Mouse (Mus musculus) myocyte (in vitro differentiated cells): Measurements from ENCODE around the gene Ly6g5b. TPM values are rescaled to one million over a fixed set of nuclear protein-coding genes. Genes with fewer than 3 reads are reported as not detected.

ENCODE experiments used
- H3K27me3 ChIP-seq: one replicate; pipeline ENCODE4 v1.6.1; 2011; ENCODE audit not compliant: control insufficient read depth, insufficient read depth, insufficient read length
- H3K36me3 ChIP-seq: one replicate; pipeline ENCODE4 v1.6.1; 2011; ENCODE audit not compliant: control insufficient read depth, insufficient read depth
- H3K4me2 ChIP-seq: one replicate; pipeline ENCODE4 v1.6.1; 2011; ENCODE audit warnings: low read depth, control low read depth
- H3K4me3 ChIP-seq: one replicate; pipeline ENCODE4 v1.5.1; 2011; ENCODE audit warnings: mild to moderate bottlenecking, control low read depth, moderate library complexity
- H3K79me2 ChIP-seq: one replicate; pipeline ENCODE4 v1.6.1; 2011; ENCODE audit not compliant: control insufficient read depth, insufficient read depth
- H3ac ChIP-seq: one replicate; pipeline ENCODE4 v1.6.1; 2011; ENCODE audit not compliant: control insufficient read depth, insufficient read length
- CEBPB ChIP-seq: IDR thresholded peaks from 2 replicates; pipeline ENCODE4 v1.6.1; 2011; ENCODE audit warnings: mild to moderate bottlenecking, moderate library complexity; ENCODE audit not compliant: poor library complexity, insufficient read depth, severe bottlenecking
- E2F4 ChIP-seq: IDR thresholded peaks from one replicate; pipeline ENCODE4 v1.6.1; 2011; ENCODE audit warnings: mild to moderate bottlenecking, control low read depth, moderate library complexity; ENCODE audit not compliant: insufficient read depth
- MAX ChIP-seq: IDR thresholded peaks from one replicate; pipeline ENCODE4 v1.6.1; 2011; ENCODE audit warnings: low read depth, mild to moderate bottlenecking, control low read depth
- MYOD1 ChIP-seq, 3 experiments: IDR thresholded peaks; one replicate each; pipeline ENCODE4 v1.6.1; 2011; ENCODE audit warnings: control low read depth in 2 of 3, low read depth in 2 of 3, mild to moderate bottlenecking in 2 of 3, moderate library complexity in 1 of 3; ENCODE audit not compliant: insufficient read length in 2 of 3, control insufficient read depth in 1 of 3
- MYOG ChIP-seq, 3 experiments: IDR thresholded peaks; one replicate each; pipeline ENCODE4 v1.6.1; 2011; ENCODE audit warnings: control low read depth in 2 of 3, low read depth in 2 of 3, mild to moderate bottlenecking in 2 of 3; ENCODE audit not compliant: insufficient read length in 2 of 3, control insufficient read depth in 1 of 3, insufficient read depth in 1 of 3
- POLR2A ChIP-seq: IDR thresholded peaks from one replicate; pipeline ENCODE4 v1.6.1; 2011; ENCODE audit warnings: low read depth, mild to moderate bottlenecking, control low read depth, moderate library complexity; ENCODE audit not compliant: insufficient read length
- POLR2AphosphoS2 ChIP-seq: IDR thresholded peaks from one replicate; pipeline ENCODE4 v1.6.1; 2011; ENCODE audit warnings: low read depth, control low read depth; ENCODE audit not compliant: insufficient read length
- REST ChIP-seq: IDR thresholded peaks from one replicate; pipeline ENCODE4 v1.6.1; 2011; ENCODE audit warnings: mild to moderate bottlenecking, control low read depth, moderate library complexity; ENCODE audit not compliant: insufficient read depth, insufficient read length
- SRF ChIP-seq: IDR thresholded peaks from one replicate; pipeline ENCODE4 v1.6.1; 2011; ENCODE audit warnings: low read depth; ENCODE audit not compliant: control insufficient read depth, insufficient read length
- TCF12 ChIP-seq: IDR thresholded peaks from one replicate; pipeline ENCODE4 v1.6.1; 2011; ENCODE audit warnings: mild to moderate bottlenecking, control low read depth; ENCODE audit not compliant: poor library complexity, insufficient read depth, severe bottlenecking
- TCF3 ChIP-seq: IDR thresholded peaks from one replicate; pipeline ENCODE4 v1.6.1; 2011; ENCODE audit warnings: low read depth, control low read depth; ENCODE audit not compliant: insufficient read length
- USF1 ChIP-seq: IDR thresholded peaks from one replicate; pipeline ENCODE4 v1.6.1; 2011; ENCODE audit warnings: low read depth, mild to moderate bottlenecking, control low read depth, moderate library complexity
- polyA plus RNA-seq: library from polyadenylated mRNA; unstranded; fragments of >200 nt; fragmentation: generic; extraction: Trizol; gene quantifications from one replicate; pipeline ENCODE4 v1.2.1, GENCODE M21; 2012; ENCODE audit warnings: missing spikeins

Gene Ly6g5b
- polyA plus RNA-seq, 1 experiment = 0.11 TPM

- Histone ChIP-seq H3ac (no peak overlapping the region), H3K36me3 (no peaks in the 10 kb centered on the region), H3K4me3 (no peak overlapping the region), H3K27me3 (no peaks in the 10 kb centered on the region), H3K4me2 (no peak overlapping the region), H3K79me2 (peaks cover 33% of the 10 kb centered on the region)
- TF ChIP-seq E2F4 = no peak
- no peak for TF ChIP-seq CEBPB
- no peak for TF ChIP-seq TCF12
- TF ChIP-seq SRF = no peak
- no peak for TF ChIP-seq POLR2AphosphoS2
- TF ChIP-seq REST = no peak
- TF ChIP-seq POLR2A = no peak
- no peak for TF ChIP-seq USF1
- no peak for TF ChIP-seq TCF3
- TF ChIP-seq MYOG (IDR thresholded peaks at IDR 0.05; ENCODE audit: control insufficient read depth in 1 of 3, insufficient read depth in 1 of 3, insufficient read length in 2 of 3, low read depth in 2 of 3) = no peak
- TF ChIP-seq MYOD1 (IDR thresholded peaks at IDR 0.05; ENCODE audit: control insufficient read depth in 1 of 3, insufficient read length in 2 of 3, low read depth in 2 of 3) = no peak
- TF ChIP-seq MAX = no peak
These were observed 16.9 kb upstream of the Ly6g5b start for GRCm38 (mm10) chr17:35132174-35132560.

DNA sequence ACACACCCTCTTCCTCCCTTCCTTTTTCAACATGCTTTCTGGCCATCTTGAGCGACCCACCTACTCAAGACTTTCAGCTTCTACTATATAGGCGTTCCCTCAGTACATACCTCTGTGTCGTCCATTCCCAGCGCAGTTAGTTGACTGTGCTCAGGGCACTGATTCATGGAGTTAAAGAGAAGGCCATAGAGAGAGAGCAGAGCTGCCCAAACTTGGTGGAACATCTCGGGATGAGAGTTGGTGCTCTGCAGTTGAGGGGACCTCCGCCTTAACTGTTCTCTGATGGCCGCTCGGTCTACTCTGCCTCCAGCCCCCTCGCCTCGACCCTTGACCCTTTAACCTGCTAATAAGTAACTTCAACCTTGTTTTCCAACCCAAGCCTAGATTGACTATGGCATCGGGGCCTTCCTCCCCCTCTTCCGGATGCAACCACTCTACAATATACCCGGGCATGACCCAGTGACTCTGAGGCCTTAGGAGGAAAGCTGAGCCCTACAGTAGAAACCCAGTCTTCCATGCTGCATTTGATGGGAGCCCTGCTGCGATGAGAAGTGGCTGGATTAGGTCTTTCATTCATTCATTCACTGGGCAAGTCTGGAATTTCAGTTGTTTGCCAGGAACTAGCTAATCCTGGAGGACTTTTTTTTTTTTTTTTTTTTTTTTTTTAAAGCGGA lies 16.4 kb upstream of the Ly6g5b start, which contains the start of gene Apom:
Gene Apom, minus strand, starts transcription at position 551 of the 674 bp plus-strand sequence.
- Histone ChIP-seq H3K4me3 (no peak within 1 kb of the TSS), H3K27me3 (no peaks in the 10 kb centered on the region), H3K36me3 (no peaks in the 10 kb centered on the region), H3ac (no peak within 1 kb of the TSS), H3K4me2 (no peak within 1 kb of the TSS), H3K79me2 (peaks cover 33% of the 10 kb centered on the region)
- TF ChIP-seq USF1 = no peak
- no peak for TF ChIP-seq MYOD1 (IDR thresholded peaks at IDR 0.05; ENCODE audit: control insufficient read depth in 1 of 3, insufficient read length in 2 of 3, low read depth in 2 of 3)
- no peak for TF ChIP-seq E2F4
- no peak for TF ChIP-seq CEBPB
- no peak for TF ChIP-seq MYOG (IDR thresholded peaks at IDR 0.05; ENCODE audit: control insufficient read depth in 1 of 3, insufficient read depth in 1 of 3, insufficient read length in 2 of 3, low read depth in 2 of 3)
- TF ChIP-seq SRF = no peak
- no peak for TF ChIP-seq TCF3
- TF ChIP-seq POLR2A = no peak
- TF ChIP-seq TCF12 = no peak
- TF ChIP-seq MAX = no peak
- TF ChIP-seq POLR2AphosphoS2 = no peak
- TF ChIP-seq REST = no peak

DNA sequence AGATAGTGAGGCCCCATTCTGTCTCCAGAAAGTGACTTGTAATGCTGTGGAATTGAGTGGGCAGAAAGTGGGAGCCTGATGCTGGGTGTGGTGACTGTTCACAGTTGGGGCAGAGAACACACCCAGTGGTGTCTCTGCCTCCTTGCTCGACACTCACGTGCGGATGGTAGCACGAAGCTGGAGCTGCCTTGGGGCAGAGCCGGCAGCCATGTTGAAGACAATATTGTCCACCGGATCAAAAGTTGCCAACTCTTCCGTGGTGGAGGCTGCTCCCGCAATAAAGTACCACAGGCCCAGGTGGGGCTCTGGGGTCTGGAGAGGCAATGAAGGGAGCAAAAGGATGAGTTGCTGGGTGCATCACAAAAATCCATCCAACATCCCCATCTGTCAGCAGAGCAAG lies 15.8 kb upstream of the Ly6g5b start:
- no peak overlapping the region for H3K4me3 ChIP-seq
- no peaks in the 10 kb centered on the region for H3K36me3 ChIP-seq

DNA sequence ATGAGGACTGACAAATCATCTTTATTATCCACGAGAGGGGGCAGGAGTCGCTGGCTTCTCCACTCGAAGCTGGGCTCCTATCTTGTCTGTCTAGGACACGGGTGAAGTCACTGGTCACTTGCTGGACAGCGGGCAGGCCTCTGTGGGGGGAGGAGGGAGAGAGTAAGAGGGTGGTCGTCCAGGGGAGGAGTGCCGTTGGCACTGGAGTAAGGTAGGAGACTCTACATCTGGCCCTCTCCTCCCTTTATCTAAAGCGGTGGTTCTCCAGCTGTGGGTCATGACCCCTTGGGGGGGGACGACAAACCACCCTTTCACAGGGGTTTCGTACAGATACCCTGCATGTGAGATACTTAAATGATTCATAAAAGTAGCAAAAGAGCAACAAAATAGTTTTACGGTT lies 13.8 kb upstream of the Ly6g5b start:
- Histone ChIP-seq H3ac (no peak overlapping the region), H3K4me2 (no peak overlapping the region), H3K79me2 (peaks cover 23% of the 10 kb centered on the region), H3K27me3 (no peaks in the 10 kb centered on the region), H3K36me3 (no peaks in the 10 kb centered on the region), H3K4me3 (no peak overlapping the region)
- TF ChIP-seq MYOD1 (IDR thresholded peaks at IDR 0.05; ENCODE audit: control insufficient read depth in 1 of 3, insufficient read length in 2 of 3, low read depth in 2 of 3) = no peak
- TF ChIP-seq POLR2A = no peak
- TF ChIP-seq CEBPB = no peak
- no peak for TF ChIP-seq SRF
- TF ChIP-seq MYOG (IDR thresholded peaks at IDR 0.05; ENCODE audit: control insufficient read depth in 1 of 3, insufficient read depth in 1 of 3, insufficient read length in 2 of 3, low read depth in 2 of 3) = no peak
- TF ChIP-seq REST = no peak
- no peak for TF ChIP-seq MAX
- no peak for TF ChIP-seq E2F4
- TF ChIP-seq TCF12 = no peak
- no peak for TF ChIP-seq POLR2AphosphoS2
- TF ChIP-seq TCF3 = no peak
- no peak for TF ChIP-seq USF1

More for the DNA sequence above, 15.8 kb upstream of the Ly6g5b start:
- Histone ChIP-seq H3ac (no peak overlapping the region), H3K79me2 (peaks cover 31% of the 10 kb centered on the region), H3K4me2 (no peak overlapping the region), H3K27me3 (no peaks in the 10 kb centered on the region)
- TF ChIP-seq USF1 (no peak), POLR2AphosphoS2 (peak; percentile 40), E2F4 (no peak)

DNA sequence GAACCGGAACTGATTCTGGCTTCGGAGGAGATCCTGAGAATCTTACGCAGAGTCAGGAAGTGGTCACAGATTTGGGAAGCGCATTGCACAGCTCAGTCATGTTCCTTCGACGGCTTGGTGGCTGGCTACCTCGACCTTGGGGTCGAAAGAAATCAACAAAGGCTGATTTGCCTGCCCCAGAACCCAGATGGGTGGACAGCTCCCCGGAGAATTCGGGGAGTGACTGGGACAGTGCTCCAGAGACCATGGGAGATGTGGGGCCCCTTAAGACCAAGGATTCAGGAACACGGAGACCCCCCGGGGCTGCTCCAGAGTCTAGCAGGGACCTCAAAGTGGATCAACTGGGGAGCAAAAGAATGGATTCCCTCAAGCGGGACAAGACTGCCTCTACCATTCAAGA lies 11.8 kb upstream of the Ly6g5b start:
- Histone ChIP-seq H3K79me2 (peaks cover 32% of the 10 kb centered on the region), H3ac (peak overlapping the region; percentile 27), H3K4me3 (peak overlapping the region; percentile 90), H3K36me3 (no peaks in the 10 kb centered on the region), H3K4me2 (peak overlapping the region; percentile 86), H3K27me3 (no peaks in the 10 kb centered on the region)
- TF ChIP-seq SRF = no peak
- no peak for TF ChIP-seq USF1
- TF ChIP-seq MYOD1 (IDR thresholded peaks at IDR 0.05; ENCODE audit: control insufficient read depth in 1 of 3, insufficient read length in 2 of 3, low read depth in 2 of 3) = no peak
- no peak for TF ChIP-seq POLR2A
- TF ChIP-seq POLR2AphosphoS2 = no peak
- TF ChIP-seq MYOG (IDR thresholded peaks at IDR 0.05; ENCODE audit: control insufficient read depth in 1 of 3, insufficient read depth in 1 of 3, insufficient read length in 2 of 3, low read depth in 2 of 3) = no peak
- TF ChIP-seq CEBPB = no peak
